Mouse (Mus musculus) heart, adult 2 months (tissue): ENCODE measurements at regions not wholly inside any gene's neighbourhood (a gene's known extent, or its start where the extent isn't known, plus 50 kb on each side); places are given as distances from the start of the nearest gene placed in this dataset.

Experiments used
- CTCF ChIP-seq: fragments of 200-600 bp; IDR thresholded peaks from 2 replicates; pipeline ENCODE4 v1.8.1; 2022; ENCODE audit warnings: antibody characterized with exemption, mild to moderate bottlenecking, moderate library complexity
- EP300 ChIP-seq: fragments of 200-500 bp; IDR thresholded peaks from 2 replicates; pipeline ENCODE4 v1.6.1; 2011; ENCODE audit warnings: low read depth, low read length, control low read depth; ENCODE audit not compliant: insufficient read depth
- POLR2A ChIP-seq: fragments of 200-500 bp; IDR thresholded peaks from 2 replicates; pipeline ENCODE4 v1.6.1; 2011; ENCODE audit warnings: mild to moderate bottlenecking, low read depth, low read length, control low read depth; ENCODE audit not compliant: insufficient read depth

DNA sequence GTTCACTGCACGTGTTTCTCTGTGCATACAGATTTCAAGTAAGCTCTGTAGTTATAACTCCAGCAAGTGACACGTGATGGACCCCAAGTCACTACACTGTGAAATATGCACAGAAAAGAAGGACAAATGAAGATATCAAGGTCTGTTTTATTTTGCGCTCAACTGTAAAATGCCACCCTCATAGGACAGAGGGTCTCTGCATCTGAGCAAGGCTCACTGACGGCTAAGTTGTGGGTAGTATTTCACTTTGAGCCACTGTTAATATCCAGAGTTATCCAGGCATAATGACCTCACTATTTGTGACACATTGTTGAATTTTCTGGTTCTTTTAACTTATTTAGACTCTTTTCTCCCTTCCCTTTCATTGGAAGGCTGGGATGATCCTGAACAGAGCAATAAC lies 210.4 kb upstream of the Dnajc24 start:
- TF ChIP-seq CTCF: no peak
- TF ChIP-seq POLR2A: no peak
- no peak for TF ChIP-seq EP300
